Mouse (Mus musculus) megakaryocyte, embryonic 14.5 days (primary cell): Measurements from ENCODE around the gene Zbtb20. TPM values are rescaled to one million over a fixed set of nuclear protein-coding genes. Genes with fewer than 3 reads are reported as not detected.

Experiments
- H3K27me3 ChIP-seq: replicated peaks from 2 replicates; pipeline ENCODE3; 2012; ENCODE audit warnings: inconsistent platforms
- H3K36me3 ChIP-seq: replicated peaks from 2 replicates; pipeline ENCODE3; 2012; ENCODE audit warnings: low read length, inconsistent platforms, mixed read lengths
- H3K4me1 ChIP-seq: 2 replicates; pipeline ENCODE4 v1.6.1; 2012; ENCODE audit warnings: inconsistent platforms
- H3K4me3 ChIP-seq: replicated peaks from 2 replicates; pipeline ENCODE3; 2012; ENCODE audit warnings: moderate library complexity, mild to moderate bottlenecking, inconsistent platforms
- H3K9me3 ChIP-seq: 2 replicates; pipeline ENCODE4 v1.6.1; 2012; ENCODE audit warnings: inconsistent platforms
- FLI1 ChIP-seq: IDR thresholded peaks from 2 replicates; pipeline ENCODE4 v1.6.1; 2012; ENCODE audit warnings: low read length, inconsistent platforms, mixed read lengths
- GATA1 ChIP-seq: IDR thresholded peaks from 3 replicates; pipeline ENCODE4 v1.6.1; 2012; ENCODE audit warnings: mixed read lengths, low read length, inconsistent platforms, borderline replicate concordance
- polyA plus RNA-seq: library from polyadenylated mRNA; stranded (reverse); fragments of >175 nt; gene quantifications from 2 replicates; pipeline ENCODE4 v1.2.3, GENCODE M21; 2012; ENCODE audit warnings: low replicate concordance; ENCODE audit not compliant: insufficient read depth

The Zbtb20 gene
- polyA plus RNA-seq, 1 experiment: 2.4 TPM

DNA sequence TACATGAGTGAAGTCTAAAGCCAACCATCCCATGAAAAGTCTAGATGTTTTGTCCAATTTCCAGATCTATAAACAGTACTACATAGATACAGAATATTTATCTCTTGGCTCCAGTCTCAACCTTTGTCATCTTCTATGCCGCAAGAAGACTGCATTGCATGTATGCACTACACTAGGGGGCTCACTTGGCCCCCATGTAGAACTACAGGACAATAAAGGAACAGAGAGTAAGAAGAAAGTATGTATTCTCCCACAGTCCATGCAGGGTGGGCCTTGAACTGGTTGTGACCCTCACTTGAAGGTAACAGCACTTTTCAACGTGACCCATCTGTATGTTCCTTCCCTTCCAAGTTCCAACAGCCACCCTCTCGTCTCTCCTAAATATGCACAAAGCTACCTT lies 778.6 kb downstream of the Zbtb20 start:
- Histone ChIP-seq H3K27me3 (no peaks in the 10 kb centered on the region), H3K4me1 (peaks cover 11% of the 10 kb centered on the region), H3K36me3 (no peaks in the 10 kb centered on the region), H3K9me3 (no peaks in the 10 kb centered on the region), H3K4me3 (no peak overlapping the region)
- TF ChIP-seq FLI1 (no peak), GATA1 (no peak)

DNA sequence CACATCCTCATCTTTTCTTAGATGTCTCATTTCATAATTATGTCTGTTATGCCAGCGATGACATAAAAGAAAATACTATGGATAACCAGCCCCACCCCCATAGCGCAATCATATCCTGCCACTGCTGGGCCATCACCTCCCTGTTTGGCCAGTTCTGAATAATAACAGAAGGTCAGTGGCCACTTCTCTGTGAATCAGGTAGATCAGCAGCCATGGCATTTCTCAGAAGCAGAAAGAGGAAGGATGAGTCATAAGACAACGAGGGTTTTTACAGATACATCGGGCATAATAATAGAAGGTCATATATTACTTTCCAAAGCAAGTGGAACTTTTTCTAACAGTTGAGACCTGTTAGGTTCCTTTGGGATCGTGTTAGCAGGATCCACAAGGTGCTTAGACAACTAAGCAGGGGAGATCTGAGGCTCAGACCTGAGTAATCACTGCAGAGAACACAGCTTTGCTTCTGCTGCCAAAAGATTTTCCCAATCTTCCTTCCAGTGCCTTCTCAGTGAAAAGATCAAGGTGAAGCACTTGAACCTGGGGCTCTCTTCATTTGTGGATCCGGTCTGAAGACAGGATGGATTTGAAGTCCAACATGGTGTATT lies 779.6 kb downstream of the Zbtb20 start:
- H3K27me3 ChIP-seq: no peaks in the 10 kb centered on the region
- peaks cover 11% of the 10 kb centered on the region for H3K4me1 ChIP-seq
- TF ChIP-seq FLI1: no peak
- TF ChIP-seq GATA1: no peak
- no peak overlapping the region for H3K4me3 ChIP-seq
- H3K36me3 ChIP-seq: no peaks in the 10 kb centered on the region
- no peaks in the 10 kb centered on the region for H3K9me3 ChIP-seq

DNA sequence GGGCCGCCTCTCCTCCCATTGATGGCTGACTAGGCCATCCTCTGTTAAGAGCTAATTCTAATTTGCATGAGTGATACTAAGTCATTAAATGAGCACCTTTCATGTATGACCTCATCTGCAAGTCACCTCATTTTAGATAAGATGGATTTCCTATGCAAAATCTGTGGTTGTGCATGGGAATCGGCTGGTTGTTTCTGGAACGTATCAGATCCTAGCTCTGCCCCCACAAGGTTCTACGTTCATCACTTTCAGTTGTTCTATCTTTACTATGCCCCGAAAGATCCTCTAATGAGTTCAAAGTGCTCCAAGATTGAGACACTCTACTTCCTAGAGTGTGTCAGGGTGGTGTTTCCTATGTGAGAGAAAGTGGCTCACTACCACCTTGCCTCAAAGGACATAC lies 785.9 kb downstream of the Zbtb20 start:
- Histone ChIP-seq H3K4me3 (no peak overlapping the region), H3K9me3 (no peaks in the 10 kb centered on the region), H3K36me3 (no peaks in the 10 kb centered on the region), H3K27me3 (no peaks in the 10 kb centered on the region), H3K4me1 (no peaks in the 10 kb centered on the region)
- TF ChIP-seq GATA1 (no peak), FLI1 (no peak)

DNA sequence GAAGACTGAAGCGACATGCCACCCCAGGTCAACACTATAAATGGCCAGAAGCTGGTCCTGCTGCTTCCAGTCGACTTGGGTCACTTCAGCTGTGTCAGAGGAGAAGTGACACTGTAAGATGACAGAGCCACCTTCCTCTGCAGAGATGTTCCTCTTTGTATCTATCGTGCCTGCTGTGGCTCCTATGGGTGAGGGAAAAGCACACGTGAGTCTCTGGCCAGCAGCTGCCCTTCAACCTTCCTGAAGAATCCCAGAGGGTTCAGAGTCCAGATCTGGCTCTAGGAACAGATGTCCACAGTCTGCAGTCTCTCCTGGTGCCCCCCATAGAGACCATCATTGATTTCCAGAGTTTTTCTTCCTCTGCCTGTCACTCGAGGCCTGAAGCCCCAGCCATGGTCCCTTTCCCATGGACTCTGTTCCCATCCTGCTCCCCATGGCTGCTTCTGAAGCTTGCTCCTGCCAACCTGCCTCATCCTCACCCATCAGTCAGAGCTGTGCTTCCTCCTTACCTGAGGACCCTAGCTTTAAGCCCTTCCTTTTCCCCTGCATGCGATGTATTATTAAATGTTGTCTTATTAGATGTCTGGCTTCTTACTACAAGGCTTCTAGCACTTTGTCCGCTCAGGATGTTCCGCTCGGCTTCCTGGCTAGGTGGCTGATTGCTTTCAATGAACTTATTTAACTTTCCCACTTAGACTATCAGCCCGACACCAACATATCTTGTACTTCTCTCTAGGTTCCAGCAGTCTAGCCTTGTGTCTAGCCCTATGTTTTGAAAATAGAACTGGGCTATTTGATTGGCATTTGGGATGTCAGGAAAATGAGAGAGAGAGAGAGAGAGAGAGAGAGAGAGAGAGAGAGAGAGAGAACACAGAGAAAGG lies 786.7 kb downstream of the Zbtb20 start:
- Histone ChIP-seq H3K36me3 (no peaks in the 10 kb centered on the region), H3K9me3 (no peaks in the 10 kb centered on the region), H3K4me1 (no peaks in the 10 kb centered on the region), H3K27me3 (no peaks in the 10 kb centered on the region), H3K4me3 (no peak overlapping the region)
- TF ChIP-seq FLI1 (no peak), GATA1 (no peak)

DNA sequence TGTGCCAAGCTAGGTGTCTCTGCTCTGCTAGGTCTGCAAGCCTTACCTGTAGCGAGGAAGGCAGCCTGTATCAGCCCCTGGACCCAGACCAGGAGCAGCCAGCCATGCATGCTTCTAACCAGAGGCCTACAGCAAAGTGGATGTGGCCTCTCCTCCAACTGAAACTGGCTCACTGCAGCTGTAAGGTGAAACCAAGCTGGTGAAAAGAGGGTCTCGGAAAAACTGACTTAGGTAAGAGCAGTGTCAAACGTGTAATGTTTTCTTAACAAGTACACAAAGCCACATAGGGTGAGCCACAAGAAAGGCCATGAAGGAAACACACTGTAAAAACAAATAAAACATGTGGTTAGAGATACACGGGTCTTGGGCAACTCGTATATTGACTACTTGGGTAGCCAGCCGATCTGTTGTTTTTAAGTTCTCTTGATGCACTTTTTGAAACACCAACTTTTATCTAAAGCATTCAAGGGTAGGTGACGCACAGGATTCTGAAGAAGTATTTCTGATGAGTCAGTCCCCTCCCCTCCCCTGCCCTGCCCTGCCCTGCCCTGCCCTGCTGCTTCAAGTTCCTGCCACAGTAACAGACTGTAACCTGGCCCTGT lies 788.4 kb downstream of the Zbtb20 start, which contains the start of gene Tigit:
Gene Tigit, minus strand, starts transcription at position 169 of the 602 bp plus-strand sequence.
- Histone ChIP-seq H3K36me3 (no peaks in the 10 kb centered on the region), H3K4me3 (no peak within 1 kb of the TSS), H3K9me3 (no peaks in the 10 kb centered on the region), H3K4me1 (no peaks in the 10 kb centered on the region), H3K27me3 (no peaks in the 10 kb centered on the region)
- TF ChIP-seq FLI1: no peak

DNA sequence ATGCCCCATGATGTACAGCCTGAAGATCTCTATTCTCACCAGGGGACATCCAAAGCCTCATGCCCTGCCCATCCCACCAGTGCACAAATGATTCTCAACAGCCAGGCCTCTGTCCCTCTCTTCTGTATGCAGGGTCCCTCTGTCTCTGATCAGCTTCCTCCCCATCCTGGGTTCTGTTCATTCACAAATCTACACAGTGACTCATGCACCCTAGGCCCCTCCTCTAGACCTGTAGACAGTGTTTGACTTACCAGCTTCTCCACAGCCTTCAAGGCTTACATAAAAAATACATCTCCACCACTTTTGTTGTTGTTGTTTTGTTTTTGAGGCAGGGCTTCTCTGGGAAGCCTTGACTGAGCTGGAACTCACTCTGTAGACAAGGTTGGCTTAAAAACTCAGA lies 789.2 kb downstream of the Zbtb20 start:
- TF ChIP-seq FLI1 (no peak), GATA1 (no peak)
- Histone ChIP-seq H3K9me3 (no peaks in the 10 kb centered on the region), H3K27me3 (no peaks in the 10 kb centered on the region), H3K36me3 (no peaks in the 10 kb centered on the region), H3K4me1 (no peaks in the 10 kb centered on the region), H3K4me3 (no peak overlapping the region)

DNA sequence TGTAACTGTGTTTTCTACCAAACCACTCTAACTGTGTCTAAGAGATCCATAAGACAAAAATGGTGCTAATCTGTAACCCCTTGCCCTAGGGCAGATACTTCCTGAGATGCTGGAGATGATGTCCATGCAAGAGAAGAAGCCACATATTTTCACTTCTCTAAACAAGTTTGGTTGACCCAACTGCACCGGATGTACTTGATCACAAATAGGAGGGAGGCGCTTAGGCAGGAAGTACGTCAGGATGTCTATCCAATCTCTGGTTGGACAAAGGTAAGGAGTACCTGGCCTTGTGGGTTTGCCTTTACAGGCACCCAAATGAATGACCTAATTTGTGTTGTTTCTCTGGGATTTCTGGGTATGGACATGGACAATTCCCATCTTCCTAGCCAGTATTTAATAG lies 792.6 kb downstream of the Zbtb20 start:
- no peak for TF ChIP-seq GATA1
- TF ChIP-seq FLI1: no peak
- H3K27me3 ChIP-seq: no peaks in the 10 kb centered on the region
- no peaks in the 10 kb centered on the region for H3K4me1 ChIP-seq
- 0 out of 2 replicates have a peak, but pooled peaks cover 2% of the 10 kb centered on the region for H3K9me3 ChIP-seq
- H3K36me3 ChIP-seq: no peaks in the 10 kb centered on the region
- H3K4me3 ChIP-seq: no peak overlapping the region

DNA sequence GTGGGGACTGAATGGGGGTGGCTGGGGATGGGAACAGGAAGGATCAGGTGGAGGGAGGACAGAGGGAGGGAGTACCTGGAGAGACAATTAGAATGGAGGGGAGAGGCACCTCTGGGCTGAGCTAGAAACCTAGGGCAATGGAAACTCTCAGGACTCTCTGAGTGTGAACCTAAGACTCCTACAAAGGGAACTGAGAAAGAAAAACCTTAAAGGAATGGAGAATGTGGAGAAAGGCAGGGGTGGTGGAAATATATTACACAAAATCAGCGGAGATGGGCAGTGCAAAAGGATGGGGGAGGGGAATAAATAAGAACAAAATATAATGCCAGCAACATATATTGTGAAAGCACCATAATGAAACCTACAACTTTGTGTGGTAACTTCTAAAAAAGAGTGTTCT lies 796.3 kb downstream of the Zbtb20 start:
- H3K4me1 ChIP-seq: no peaks in the 10 kb centered on the region
- no peaks in the 10 kb centered on the region for H3K27me3 ChIP-seq
- no peak overlapping the region for H3K4me3 ChIP-seq
- no peaks in the 10 kb centered on the region for H3K36me3 ChIP-seq
- H3K9me3 ChIP-seq: peaks cover 7% of the 10 kb centered on the region; the same call in 1 of the 2 replicates
- no peak for TF ChIP-seq FLI1
- no peak for TF ChIP-seq GATA1

DNA sequence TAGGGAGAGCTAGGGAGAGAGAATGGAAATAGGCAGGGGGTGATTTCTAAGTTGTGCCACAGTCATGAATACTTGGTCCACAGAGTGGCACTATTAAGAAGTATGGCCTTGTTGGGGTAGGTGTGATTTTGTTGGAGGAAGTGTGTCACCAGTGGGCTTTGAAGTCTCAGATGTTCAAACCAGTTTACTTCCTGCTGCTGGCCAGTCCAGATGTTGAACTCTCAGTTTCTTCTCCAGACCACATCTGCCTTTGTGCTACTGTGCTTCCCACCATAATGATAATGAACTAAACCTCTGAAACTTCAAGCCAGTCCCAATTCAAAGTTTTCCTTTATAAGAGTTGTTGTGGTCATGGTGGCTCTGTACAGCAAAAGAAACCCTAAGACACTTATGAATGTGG lies 797.0 kb downstream of the Zbtb20 start:
- no peak overlapping the region for H3K4me3 ChIP-seq
- no peaks in the 10 kb centered on the region for H3K4me1 ChIP-seq
- H3K27me3 ChIP-seq: no peaks in the 10 kb centered on the region
- H3K36me3 ChIP-seq: no peaks in the 10 kb centered on the region
- H3K9me3 ChIP-seq: peaks cover 7% of the 10 kb centered on the region; the same call in 1 of the 2 replicates
- TF ChIP-seq GATA1 (no peak), FLI1 (no peak)

DNA sequence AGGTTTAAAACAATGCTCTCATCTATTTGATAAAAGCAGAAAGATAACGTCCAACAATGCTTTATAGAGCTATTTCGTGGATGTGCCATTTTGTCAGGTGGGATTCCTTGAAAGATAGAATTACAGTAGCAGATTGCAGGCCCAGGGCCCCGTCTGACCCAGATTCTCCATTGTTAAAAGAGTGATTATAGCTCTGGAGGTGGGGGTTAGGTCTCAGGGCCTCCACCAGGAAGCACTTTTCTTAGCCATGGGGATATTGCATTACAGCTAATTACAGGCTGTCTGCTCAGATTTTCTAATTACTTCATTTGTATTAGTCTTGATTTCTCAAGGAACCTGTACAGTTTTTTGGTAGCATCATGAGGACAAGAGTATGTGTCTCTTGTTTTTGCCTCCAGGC lies 798.7 kb downstream of the Zbtb20 start:
- no peaks in the 10 kb centered on the region for H3K27me3 ChIP-seq
- TF ChIP-seq GATA1 (no peak), FLI1 (no peak)

More for the DNA sequence above, 798.7 kb downstream of the Zbtb20 start:
- H3K4me1 ChIP-seq: no peaks in the 10 kb centered on the region
- no peak overlapping the region for H3K4me3 ChIP-seq
- H3K9me3 ChIP-seq: peaks cover 11% of the 10 kb centered on the region
- H3K36me3 ChIP-seq: no peaks in the 10 kb centered on the region
